Mouse (Mus musculus) embryonic stem cell, embryonic (primary cell): Measurements from ENCODE around the gene Plg.

Experiments used
- CTCF ChIA-PET, 4 experiments: fragments of 300-600 bp in 2 of 4; fragments of 350-600 bp in 2 of 4; sonication (Branson Sonifier 250); formaldehyde crosslinking; loops; one replicate each; lab custom pipeline; 2022; ENCODE audit warnings: inconsistent platforms in 2 of 4; lab: Charles Lee
- POLR2A ChIA-PET, 4 experiments: fragments of 300-600 bp in 2 of 4; fragments of 350-600 bp in 2 of 4; sonication (Branson Sonifier 250); formaldehyde crosslinking; loops; one replicate each; lab custom pipeline; 2022; ENCODE audit warnings: antibody characterized with exemption in 4 of 4, inconsistent platforms in 1 of 4; lab: Charles Lee

Plg gene

GRCm38 (mm10) chr17:12420886-12421574, 42.6 kb downstream of the Plg start:
- CTCF ChIA-PET: interaction anchor here in 2 of 4 experiments (0.5 to 1.0 kb wide), 3 partner anchors 30 to 390 kb away, joined by 3 to 4 read pairs (median 4); no protein-coding TSS in a partner anchor
- POLR2A ChIA-PET: no interaction called here

- CTCF ChIA-PET: interaction anchor here in 1 of 4 experiments (1.2 kb wide), 1 partner anchor 16 kb away, joined by 3 read pairs; no protein-coding TSS in a partner anchor
- POLR2A ChIA-PET: no interaction called here
Measured at GRCm38 (mm10) chr17:12422143-12422542, 43.7 kb downstream of the Plg start.

GRCm38 (mm10) chr17:12427156-12427555, 48.7 kb downstream of the Plg start:
- CTCF ChIA-PET: interaction anchor here in 1 of 4 experiments (0.6 kb wide), 1 partner anchor 234 kb away, joined by 3 read pairs; no protein-coding TSS in a partner anchor

GRCm38 (mm10) chr17:12428369-12428768, 50.0 kb downstream of the Plg start:
- POLR2A ChIA-PET: no interaction called here
- CTCF ChIA-PET: interaction anchor here (0.6 to 2.0 kb wide), 5 partner anchors 10 to 243 kb away, joined by 3 to 4 read pairs (median 3); no protein-coding TSS in a partner anchor

More at GRCm38 (mm10) chr17:12427156-12427555, 48.7 kb downstream of the Plg start:
- POLR2A ChIA-PET: interaction anchor here in 1 of 4 experiments (0.6 kb wide), 1 partner anchor 75 kb away, joined by 3 read pairs; no protein-coding TSS in a partner anchor

GRCm38 (mm10) chr17:12431707-12432106, 53.3 kb downstream of the Plg start:
- CTCF ChIA-PET: no interaction called here
- POLR2A ChIA-PET: interaction anchor here in 1 of 4 experiments (1.7 kb wide), 1 partner anchor 19 kb away, joined by 3 read pairs; no protein-coding TSS in a partner anchor

GRCm38 (mm10) chr17:12437771-12438170, 59.4 kb downstream of the Plg start:
- ChIA-PET POLR2A (no interaction called here), CTCF (interaction anchor here in 1 of 4 experiments (0.9 kb wide), 1 partner anchor 15 kb away, joined by 3 read pairs; no protein-coding TSS in a partner anchor)

GRCm38 (mm10) chr17:12444561-12444960, 66.2 kb downstream of the Plg start:
- POLR2A ChIA-PET: interaction anchor here in 1 of 4 experiments (0.6 kb wide), 1 partner anchor 474 kb away, joined by 3 read pairs; no protein-coding TSS in a partner anchor

GRCm38 (mm10) chr17:12451234-12451633, 72.8 kb downstream of the Plg start:
- ChIA-PET CTCF (interaction anchor here (0.5 to 1.3 kb wide), 8 partner anchors 9 to 412 kb away, joined by 3 to 4 read pairs (median 3); no protein-coding TSS in a partner anchor), POLR2A (interaction anchor here in 1 of 4 experiments (0.6 kb wide), 1 partner anchor 958 kb away, joined by 3 read pairs; no protein-coding TSS in a partner anchor)

More at GRCm38 (mm10) chr17:12444561-12444960, 66.2 kb downstream of the Plg start:
- CTCF ChIA-PET: interaction anchor here in 2 of 4 experiments (0.6 to 0.7 kb wide), 3 partner anchors 18 to 218 kb away, joined by 3 read pairs; no protein-coding TSS in a partner anchor

DNA sequence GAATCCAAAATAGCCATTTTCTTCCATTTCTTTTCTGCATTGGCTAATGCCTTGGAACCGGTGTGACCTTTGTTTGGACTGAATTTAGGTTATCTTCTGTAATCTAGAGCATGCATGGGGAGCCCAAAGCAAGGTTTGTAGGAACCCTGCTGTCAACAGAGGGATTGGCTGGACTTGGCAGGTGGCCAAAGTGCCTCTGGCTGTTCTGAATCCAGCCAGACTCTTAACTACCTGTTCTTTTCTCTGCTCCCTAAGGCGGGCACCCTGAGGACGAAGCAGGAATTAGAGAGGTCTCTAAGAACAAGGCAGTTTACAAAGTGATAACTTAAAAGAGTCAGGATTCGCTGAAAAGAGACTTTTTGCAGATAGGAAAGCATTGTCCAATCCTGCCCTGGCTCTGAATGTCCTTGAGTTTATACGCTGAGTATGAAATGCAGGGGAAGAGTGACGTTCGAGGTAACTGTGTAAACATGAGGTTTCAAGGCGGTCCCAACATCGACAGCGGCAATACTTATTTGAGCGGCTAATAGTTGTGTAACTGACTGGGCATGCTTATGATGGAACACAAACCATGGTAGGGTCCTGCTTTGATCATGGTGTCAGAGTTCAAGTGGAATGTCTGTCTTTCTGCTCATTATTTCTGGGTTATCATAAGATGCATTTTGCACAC, 74.6 kb downstream of the Plg start:
- POLR2A ChIA-PET: interaction anchor here in 1 of 4 experiments (1.6 kb wide), 1 partner anchor 15 kb away, joined by 5 read pairs; no protein-coding TSS in a partner anchor

GRCm38 (mm10) chr17:12453691-12454090, 75.3 kb downstream of the Plg start:
- ChIA-PET CTCF (interaction anchor here in 2 of 4 experiments (1.3 to 2.2 kb wide), 3 partner anchors 37 to 206 kb away, joined by 4 to 6 read pairs (median 4); no protein-coding TSS in a partner anchor), POLR2A (interaction anchor here in 1 of 4 experiments (0.6 to 1.6 kb wide), 2 partner anchors 15 to 496 kb away, joined by 4 to 5 read pairs; no protein-coding TSS in a partner anchor)

More for the DNA sequence above, 74.6 kb downstream of the Plg start:
- CTCF ChIA-PET: interaction anchor here in 1 of 4 experiments (1.4 kb wide), 1 partner anchor 36 kb away, joined by 4 read pairs; no protein-coding TSS in a partner anchor

DNA sequence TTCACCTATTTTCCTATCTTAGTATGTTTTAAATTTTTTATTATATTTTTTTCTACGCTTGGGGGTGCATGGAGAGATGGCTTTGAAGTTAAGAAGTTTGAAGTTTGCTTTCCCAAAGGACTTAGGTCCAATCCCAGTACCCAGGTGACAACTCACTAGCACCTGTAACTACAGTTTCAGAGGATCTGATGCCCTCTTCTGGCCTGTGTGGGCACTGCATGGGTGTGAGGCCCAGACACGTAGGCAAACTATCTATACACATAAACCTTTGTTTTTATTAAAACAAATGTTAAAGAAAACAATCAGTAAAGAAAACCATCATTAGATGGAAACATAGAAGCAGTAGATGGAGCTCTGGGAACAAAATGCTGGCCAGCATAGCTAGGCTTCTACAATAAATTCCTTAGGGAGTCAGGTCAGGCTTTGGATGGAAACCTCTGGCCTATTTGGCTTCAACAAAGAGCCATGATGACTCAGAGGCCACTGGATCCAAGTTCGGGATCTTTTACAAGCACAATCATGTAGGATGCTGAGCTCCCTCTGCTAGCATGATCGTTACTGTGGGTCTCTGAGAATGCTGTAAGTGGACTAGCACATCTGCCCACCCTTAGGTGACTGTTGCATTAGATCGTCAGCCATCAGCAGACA, 76.9 kb downstream of the Plg start:
- POLR2A ChIA-PET: no interaction called here
- CTCF ChIA-PET: interaction anchor here in 1 of 4 experiments (0.8 to 2.2 kb wide), 2 partner anchors 39 to 1883 kb away, joined by 3 to 6 read pairs; no protein-coding TSS in a partner anchor

DNA sequence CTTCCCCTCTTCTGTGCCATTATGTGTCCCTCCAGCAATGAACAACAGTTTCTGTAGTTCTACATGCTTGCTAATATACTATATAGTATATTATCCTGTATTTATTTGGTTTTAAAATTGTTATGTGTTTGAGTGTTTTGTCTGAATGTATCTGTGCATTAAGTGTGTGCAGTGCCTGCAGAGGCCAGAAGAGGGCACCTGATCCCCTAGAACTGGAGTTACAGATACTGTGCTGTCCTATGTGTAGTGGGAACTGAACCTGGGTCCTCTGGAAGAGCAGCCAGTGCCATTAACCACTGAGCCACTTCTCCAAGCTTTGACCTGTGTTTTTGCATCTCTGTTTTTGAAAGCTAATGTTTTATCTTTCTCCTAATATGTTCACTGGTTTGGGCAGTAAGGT, 82.8 kb downstream of the Plg start:
- ChIA-PET POLR2A (interaction anchor here in 1 of 4 experiments (0.5 kb wide), 1 partner anchor 81 kb away, joined by 3 read pairs; no protein-coding TSS in a partner anchor), CTCF (no interaction called here)

DNA sequence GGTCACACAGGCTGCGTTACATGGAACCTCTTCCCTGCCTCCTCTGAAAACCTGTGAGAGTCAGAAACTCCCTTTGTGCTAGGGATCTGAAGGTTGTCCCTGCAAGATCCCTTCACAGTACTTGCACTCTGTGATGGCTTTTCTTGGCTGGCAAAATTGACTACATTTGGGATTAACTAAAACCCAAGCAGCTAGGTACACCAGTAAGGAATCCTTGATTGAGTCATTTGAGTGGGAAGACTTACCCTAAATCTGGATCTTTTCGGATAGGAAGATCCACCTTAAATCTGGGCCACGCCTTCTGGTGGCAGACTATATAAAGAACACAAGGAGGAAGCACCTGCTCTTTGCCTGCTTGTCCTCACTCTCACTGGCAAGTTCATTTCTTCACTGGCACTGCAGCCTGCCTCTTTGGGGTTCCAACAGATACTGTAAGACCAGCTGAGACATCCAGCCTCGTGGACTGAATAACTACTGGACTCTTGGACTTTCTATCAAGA, 88.1 kb downstream of the Plg start:
- POLR2A ChIA-PET: no interaction called here
- CTCF ChIA-PET: no interaction called here

- ChIA-PET CTCF (no interaction called here), POLR2A (interaction anchor here in 1 of 4 experiments (1.5 kb wide), 1 partner anchor 14 kb away, joined by 5 read pairs; no protein-coding TSS in a partner anchor)
Measured at GRCm38 (mm10) chr17:12467642-12468041, 89.2 kb downstream of the Plg start.

- ChIA-PET CTCF (interaction anchor here in 2 of 4 experiments (0.6 to 0.7 kb wide), 2 partner anchors 436 to 1679 kb away, joined by 4 to 6 read pairs; no protein-coding TSS in a partner anchor), POLR2A (interaction anchor here in 1 of 4 experiments (1.5 kb wide), 1 partner anchor 15 kb away, joined by 5 read pairs; no protein-coding TSS in a partner anchor)
Measured at GRCm38 (mm10) chr17:12468745-12469144, 90.3 kb downstream of the Plg start.
